Mouse (Mus musculus) heart, postnatal 0 days (tissue): ENCODE data around the gene Gabrb3.

Source experiments
- CTCF ChIP-seq: IDR thresholded peaks from 2 replicates; pipeline ENCODE4 v1.5.1; 2016; ENCODE audit warnings: antibody characterized with exemption, control low read depth, low read depth
- EP300 ChIP-seq: IDR thresholded peaks from 2 replicates; pipeline ENCODE4 v1.6.1; 2016; ENCODE audit warnings: antibody characterized with exemption, low read depth

- TF ChIP-seq CTCF (no peak), EP300 (no peak)
These were observed 141.4 kb downstream of the Gabrb3 start for GRCm38 (mm10) chr7:57560732-57561436.
